Mouse (Mus musculus) inflammation-experienced regulatory T-cells, adult 6 months (primary cell): ENCODE data around the gene Mrgprh. TPM values are rescaled to one million over a fixed set of nuclear protein-coding genes. Genes with fewer than 3 reads are reported as not detected.

ENCODE experiments used
- ATAC-seq: one replicate; pipeline ENCODE4 v1.8.0; 2017
- polyA plus RNA-seq, 3 experiments: library from polyadenylated mRNA; unstranded; fragments of 100-300 nt; shearing (Covaris generic); gene quantifications; one replicate each; pipeline ENCODE4 v1.2.1; 2017

The Mrgprh gene
- polyA plus RNA-seq = not detected

GRCm38 (mm10) chr17:12875734-12876133 is at the start of gene Mrgprh:
Gene Mrgprh, plus strand, starts transcription at chr17:12876034.
- no peak for ATAC-seq

- ATAC-seq = no peak
Observed at GRCm38 (mm10) chr17:12830351-12830750, 45.5 kb upstream of the Mrgprh start.

- ATAC-seq = no peak
Observed at GRCm38 (mm10) chr17:12832231-12832630, 43.6 kb upstream of the Mrgprh start.

GRCm38 (mm10) chr17:12832657-12833056 is 43.2 kb upstream of the Mrgprh start:
- no peak for ATAC-seq

- ATAC-seq = no peak
Observed at GRCm38 (mm10) chr17:12834317-12834716, 41.5 kb upstream of the Mrgprh start.

GRCm38 (mm10) chr17:12834826-12835225 is 41.0 kb upstream of the Mrgprh start:
- no peak for ATAC-seq

GRCm38 (mm10) chr17:12835738-12836137 is 40.1 kb upstream of the Mrgprh start:
- no peak for ATAC-seq

GRCm38 (mm10) chr17:12839475-12840267 is 36.2 kb upstream of the Mrgprh start:
- ATAC-seq = no peak

- no peak for ATAC-seq
Observed at GRCm38 (mm10) chr17:12843826-12844225, 32.0 kb upstream of the Mrgprh start.

- no peak for ATAC-seq
Observed at GRCm38 (mm10) chr17:12844540-12844939, 31.3 kb upstream of the Mrgprh start.

- no peak for ATAC-seq
Observed at GRCm38 (mm10) chr17:12845862-12846261, 30.0 kb upstream of the Mrgprh start.

- ATAC-seq = no peak
Observed at GRCm38 (mm10) chr17:12846474-12846873, 29.4 kb upstream of the Mrgprh start.

GRCm38 (mm10) chr17:12847736-12848135 is 28.1 kb upstream of the Mrgprh start:
- ATAC-seq = no peak

GRCm38 (mm10) chr17:12849778-12850382 is 26.0 kb upstream of the Mrgprh start:
- no peak for ATAC-seq

- ATAC-seq = no peak
Observed at GRCm38 (mm10) chr17:12851689-12852088, 24.1 kb upstream of the Mrgprh start.

GRCm38 (mm10) chr17:12853821-12854220 is 22.0 kb upstream of the Mrgprh start:
- no peak for ATAC-seq

- no peak for ATAC-seq
Observed at GRCm38 (mm10) chr17:12854386-12854785, 21.4 kb upstream of the Mrgprh start.

GRCm38 (mm10) chr17:12857395-12857794 is 18.4 kb upstream of the Mrgprh start:
- ATAC-seq = no peak

- peak; percentile 89 for ATAC-seq
Observed at GRCm38 (mm10) chr17:12858072-12858471, 17.8 kb upstream of the Mrgprh start.

GRCm38 (mm10) chr17:12859006-12859520 is 16.8 kb upstream of the Mrgprh start:
- no peak for ATAC-seq

- ATAC-seq = no peak
Observed at GRCm38 (mm10) chr17:12864111-12864510, 11.7 kb upstream of the Mrgprh start.

GRCm38 (mm10) chr17:12865407-12865806 is 10.4 kb upstream of the Mrgprh start:
- ATAC-seq = no peak

- no peak for ATAC-seq
Observed at GRCm38 (mm10) chr17:12866853-12867252, 9.0 kb upstream of the Mrgprh start.

- no peak for ATAC-seq
Observed at GRCm38 (mm10) chr17:12868043-12868442, 7.8 kb upstream of the Mrgprh start, which contains the start of gene Mas1. Gene Mas1, minus strand, starts transcription at chr17:12868143.
